Mouse (Mus musculus): ENCODE data around the gene Cx3cr1. TPM values are rescaled to one million over a fixed set of nuclear protein-coding genes. Genes with fewer than 3 reads are reported as not detected.

Gene Cx3cr1
- polyA plus RNA-seq, 1 experiment: not detected

DNA sequence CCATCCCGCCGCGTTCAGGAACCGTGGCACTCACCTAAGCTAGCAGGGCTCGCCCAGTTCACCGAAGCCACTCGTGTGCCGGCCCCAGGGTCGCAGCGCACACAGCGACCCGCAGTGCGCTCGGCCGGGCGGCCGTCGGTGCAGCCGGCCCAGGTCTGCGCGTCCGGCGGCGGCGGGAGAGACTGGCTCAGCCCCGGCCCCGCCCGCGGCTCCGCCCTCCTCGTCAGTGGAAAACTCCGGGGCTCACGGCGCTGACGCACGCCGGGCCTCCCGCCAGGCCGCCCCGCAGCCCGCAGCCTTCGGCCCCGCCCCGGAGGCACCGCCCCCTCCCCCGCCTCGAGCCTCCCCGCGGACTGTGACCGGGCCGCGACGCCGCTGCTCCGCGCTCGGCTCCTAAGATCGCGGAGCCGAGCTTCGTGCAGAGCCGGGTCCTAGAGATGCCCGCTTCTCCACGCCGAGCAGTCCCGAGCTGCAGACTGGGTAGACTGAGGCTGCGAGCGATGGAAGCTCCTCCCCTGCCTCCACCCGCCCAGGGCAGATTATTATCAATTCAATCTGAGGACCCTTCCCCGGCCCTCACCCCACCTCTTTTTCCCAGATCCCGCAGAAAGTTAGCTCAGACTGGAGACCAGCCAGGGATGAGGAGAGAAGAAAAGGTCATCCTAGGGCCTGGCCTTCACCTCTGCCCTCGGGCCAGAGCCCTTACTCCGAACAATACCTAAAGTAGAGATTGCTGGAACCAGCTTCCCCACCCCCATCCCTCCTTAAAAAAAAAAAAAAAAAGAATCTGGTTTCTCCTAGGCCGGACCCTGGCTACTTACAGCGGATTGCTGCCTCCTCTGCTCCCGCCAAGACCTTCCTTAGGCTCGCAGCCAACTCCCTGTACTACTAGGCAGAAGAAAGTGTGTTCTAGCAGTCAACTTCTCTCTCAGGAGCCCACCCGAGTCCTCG lies 85.8 kb downstream of the Cx3cr1 start:
- peak overlapping the region; percentile 54 for H3K4me3 ChIP-seq
- no peak for TF ChIP-seq TCF12 (IDR thresholded peaks at IDR 0.05; ENCODE audit: insufficient read depth, poor library complexity, severe bottlenecking)
- no peak for TF ChIP-seq TCF3 (IDR thresholded peaks at IDR 0.05; ENCODE audit: insufficient read length, low read depth)
- no peak for TF ChIP-seq E2F4 (IDR thresholded peaks at IDR 0.05; ENCODE audit: insufficient read depth)
- TF ChIP-seq USF1 (IDR thresholded peaks at IDR 0.05; ENCODE audit: low read depth): no peak
- TF ChIP-seq REST (IDR thresholded peaks at IDR 0.05; ENCODE audit: insufficient read depth, insufficient read length): no peak
- no peak for TF ChIP-seq MAX (IDR thresholded peaks at IDR 0.05; ENCODE audit: low read depth)
- peak; percentile 92 for TF ChIP-seq POLR2AphosphoS2 (IDR thresholded peaks at IDR 0.05; ENCODE audit: insufficient read length, low read depth)
- peak in 1 of 3 experiments; percentile 29 for TF ChIP-seq MYOD1 (IDR thresholded peaks at IDR 0.05; ENCODE audit: control insufficient read depth in 1 of 3, insufficient read length in 2 of 3, low read depth in 2 of 3)
- TF ChIP-seq SRF (IDR thresholded peaks at IDR 0.05; ENCODE audit: control insufficient read depth, insufficient read length, low read depth): no peak
- TF ChIP-seq MYOG (IDR thresholded peaks at IDR 0.05; ENCODE audit: control insufficient read depth in 1 of 3, insufficient read depth in 1 of 3, insufficient read length in 2 of 3, low read depth in 2 of 3): peak in 1 of 3 experiments; percentile 4
- TF ChIP-seq CEBPB (IDR thresholded peaks at IDR 0.05; ENCODE audit: insufficient read depth, poor library complexity, severe bottlenecking): no peak
- TF ChIP-seq POLR2A (IDR thresholded peaks at IDR 0.05; ENCODE audit: insufficient read length, low read depth): peak; percentile 97
- H3K79me2 ChIP-seq (ENCODE audit: control insufficient read depth, insufficient read depth): peaks cover 21% of the 10 kb centered on the region
- H3K27me3 ChIP-seq (ENCODE audit: control insufficient read depth, insufficient read depth, insufficient read length): no peaks in the 10 kb centered on the region
- H3ac ChIP-seq (ENCODE audit: control insufficient read depth, insufficient read length): peak overlapping the region; percentile 57
- peak overlapping the region; percentile 100 for H3K4me2 ChIP-seq (ENCODE audit: low read depth)
- H3K36me3 ChIP-seq (ENCODE audit: control insufficient read depth, insufficient read depth): no peaks in the 10 kb centered on the region

DNA sequence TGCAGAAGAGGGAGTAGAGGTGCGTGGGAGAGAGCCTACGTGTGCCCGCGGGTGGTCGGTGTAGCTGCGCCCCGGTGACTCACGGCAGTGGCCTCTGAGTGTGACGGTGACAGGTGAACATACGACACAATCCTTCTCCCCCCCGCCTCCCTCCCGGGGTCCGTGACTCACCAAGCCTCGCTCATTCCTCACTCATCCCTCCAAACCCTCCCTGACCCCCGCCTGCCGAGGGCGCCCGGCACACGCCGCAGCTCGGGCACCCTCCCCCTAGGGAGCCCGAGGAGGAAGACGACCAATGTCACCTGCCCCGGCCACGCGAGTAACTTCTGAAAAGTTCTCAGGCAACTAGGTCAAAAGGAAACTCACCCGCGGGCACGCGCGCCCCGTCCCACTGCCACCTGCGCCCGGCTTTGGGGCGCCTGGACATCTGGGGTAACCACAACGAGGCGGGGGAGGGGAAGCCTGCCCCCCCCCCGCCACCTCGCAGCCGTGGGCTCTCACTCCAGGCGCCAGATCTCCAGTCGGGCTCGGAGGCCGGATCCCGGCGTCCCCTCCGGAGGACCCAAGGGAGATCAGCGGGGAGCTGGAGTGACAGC lies 86.6 kb downstream of the Cx3cr1 start:
- TF ChIP-seq MYOG (IDR thresholded peaks at IDR 0.05; ENCODE audit: control insufficient read depth in 1 of 3, insufficient read depth in 1 of 3, insufficient read length in 2 of 3, low read depth in 2 of 3) (peak in 2 of 3 experiments; percentile 1 to 75), TCF12 (IDR thresholded peaks at IDR 0.05; ENCODE audit: insufficient read depth, poor library complexity, severe bottlenecking) (no peak), TCF3 (IDR thresholded peaks at IDR 0.05; ENCODE audit: insufficient read length, low read depth) (peak; percentile 34), MAX (IDR thresholded peaks at IDR 0.05; ENCODE audit: low read depth) (no peak), E2F4 (IDR thresholded peaks at IDR 0.05; ENCODE audit: insufficient read depth) (no peak), SRF (IDR thresholded peaks at IDR 0.05; ENCODE audit: control insufficient read depth, insufficient read length, low read depth) (no peak), REST (IDR thresholded peaks at IDR 0.05; ENCODE audit: insufficient read depth, insufficient read length) (no peak), USF1 (IDR thresholded peaks at IDR 0.05; ENCODE audit: low read depth) (no peak), POLR2AphosphoS2 (IDR thresholded peaks at IDR 0.05; ENCODE audit: insufficient read length, low read depth) (no peak), MYOD1 (IDR thresholded peaks at IDR 0.05; ENCODE audit: control insufficient read depth in 1 of 3, insufficient read length in 2 of 3, low read depth in 2 of 3) (peak in 2 of 3 experiments; percentile 86 to 98), CEBPB (IDR thresholded peaks at IDR 0.05; ENCODE audit: insufficient read depth, poor library complexity, severe bottlenecking) (no peak), POLR2A (IDR thresholded peaks at IDR 0.05; ENCODE audit: insufficient read length, low read depth) (no peak)
- Histone ChIP-seq H3K79me2 (ENCODE audit: control insufficient read depth, insufficient read depth) (peaks cover 29% of the 10 kb centered on the region), H3K27me3 (ENCODE audit: control insufficient read depth, insufficient read depth, insufficient read length) (no peaks in the 10 kb centered on the region), H3K4me2 (ENCODE audit: low read depth) (peak overlapping the region; percentile 100), H3ac (ENCODE audit: control insufficient read depth, insufficient read length) (peak overlapping the region; percentile 57), H3K36me3 (ENCODE audit: control insufficient read depth, insufficient read depth) (no peaks in the 10 kb centered on the region), H3K4me3 (peak overlapping the region; percentile 54)

DNA sequence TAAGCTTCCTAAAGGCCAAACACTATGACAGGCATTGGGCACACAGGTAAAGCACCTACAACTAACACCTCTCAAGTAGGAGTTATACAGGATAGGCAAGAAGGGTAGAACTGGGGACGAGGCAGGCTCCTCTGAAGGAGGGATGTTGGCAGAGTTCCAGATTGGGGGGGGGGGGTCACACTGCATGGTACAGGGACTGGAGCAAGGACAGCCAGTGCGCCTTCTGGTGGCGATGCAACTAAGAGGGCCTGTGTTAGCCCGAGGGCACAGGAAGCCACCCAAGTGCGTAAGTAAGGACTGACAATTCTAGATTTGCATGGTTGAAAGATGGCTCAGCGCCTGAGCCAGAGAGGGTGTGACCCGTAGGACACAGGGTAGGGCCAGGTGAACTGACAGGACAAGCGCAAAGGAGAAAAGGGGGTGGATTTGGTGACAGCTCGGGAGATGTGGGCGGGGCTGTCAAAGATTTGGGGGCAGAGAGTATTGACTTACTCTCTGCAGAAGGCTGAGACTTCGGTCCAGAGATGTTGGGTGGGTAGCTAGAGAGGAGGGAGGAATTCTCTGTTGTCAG lies 87.4 kb downstream of the Cx3cr1 start:
- Histone ChIP-seq H3K4me2 (ENCODE audit: low read depth) (peak overlapping the region; percentile 100), H3K4me3 (peak overlapping the region; percentile 54), H3K27me3 (ENCODE audit: control insufficient read depth, insufficient read depth, insufficient read length) (no peaks in the 10 kb centered on the region), H3K36me3 (ENCODE audit: control insufficient read depth, insufficient read depth) (no peaks in the 10 kb centered on the region), H3ac (ENCODE audit: control insufficient read depth, insufficient read length) (peak overlapping the region; percentile 57), H3K79me2 (ENCODE audit: control insufficient read depth, insufficient read depth) (peaks cover 33% of the 10 kb centered on the region)
- TF ChIP-seq CEBPB (IDR thresholded peaks at IDR 0.05; ENCODE audit: insufficient read depth, poor library complexity, severe bottlenecking) (no peak), MAX (IDR thresholded peaks at IDR 0.05; ENCODE audit: low read depth) (no peak), E2F4 (IDR thresholded peaks at IDR 0.05; ENCODE audit: insufficient read depth) (no peak), SRF (IDR thresholded peaks at IDR 0.05; ENCODE audit: control insufficient read depth, insufficient read length, low read depth) (no peak), TCF3 (IDR thresholded peaks at IDR 0.05; ENCODE audit: insufficient read length, low read depth) (no peak), MYOG (IDR thresholded peaks at IDR 0.05; ENCODE audit: control insufficient read depth in 1 of 3, insufficient read depth in 1 of 3, insufficient read length in 2 of 3, low read depth in 2 of 3) (no peak), MYOD1 (IDR thresholded peaks at IDR 0.05; ENCODE audit: control insufficient read depth in 1 of 3, insufficient read length in 2 of 3, low read depth in 2 of 3) (no peak), TCF12 (IDR thresholded peaks at IDR 0.05; ENCODE audit: insufficient read depth, poor library complexity, severe bottlenecking) (no peak), POLR2A (IDR thresholded peaks at IDR 0.05; ENCODE audit: insufficient read length, low read depth) (no peak), POLR2AphosphoS2 (IDR thresholded peaks at IDR 0.05; ENCODE audit: insufficient read length, low read depth) (no peak), REST (IDR thresholded peaks at IDR 0.05; ENCODE audit: insufficient read depth, insufficient read length) (no peak), USF1 (IDR thresholded peaks at IDR 0.05; ENCODE audit: low read depth) (no peak)
